30 mouse cellular contexts compared by ENCODE assay signal in genomic region chr7:139676433-139676832, GRCm38 (mm10). TPM values are rescaled to one million over a fixed set of nuclear protein-coding genes. Genes with fewer than 3 reads are reported as not detected.
DNase-seq lines count a peak whose midpoint lies in the region; ATAC-seq and TF ChIP-seq lines count a peak whose summit lies in the region.
"Had no signal": no experiment of that assay in that cellular context is flagged by ENCODE, and none has a peak within 500 bp of the region (broad histone marks: within the 10 kb centered on the region; RNA-seq: fewer than 3 reads in every experiment).

No protein-coding gene starts in this region.

- H3K4me3 ChIP-seq in CH12.LX (replicated peaks in 1 of 3; ENCODE audit: low read depth in 2 of 3, low read length in 2 of 3, poor library complexity in 1 of 3), result no peak overlapping the region
- no peak overlapping the region for H3K4me3 ChIP-seq in forebrain, postnatal 0 days (ENCODE audit: low read depth, low read length)
- H3K4me3 ChIP-seq in limb, embryonic 10.5 days, result no peak overlapping the region
- H3K4me3 ChIP-seq: embryonic facial prominence, embryonic 10.5 days; embryonic facial prominence, embryonic 13.5 days; erythroblast, embryonic 14.5 days; forebrain, embryonic 12.5 days; forebrain, embryonic 15.5 days; gastrocnemius, adult 2 months; hindbrain, embryonic 12.5 days; hindbrain, embryonic 15.5 days had no signal

- H3K9ac ChIP-seq in CH12.LX (ENCODE audit: insufficient read depth, low read depth), result no peak overlapping the region
- no peak overlapping the region for H3K9ac ChIP-seq in forebrain, postnatal 0 days
- H3K9ac ChIP-seq: embryonic facial prominence, embryonic 13.5 days; forebrain, embryonic 12.5 days; forebrain, embryonic 15.5 days; hindbrain, embryonic 12.5 days; hindbrain, embryonic 15.5 days had no signal

- peak; percentile 36 for DNase-seq in 3134 (ENCODE audit: extremely low read depth, insufficient read length, low spot score)
- DNase-seq in CH12.LX (ENCODE audit: extremely low read depth), result no peak
- DNase-seq in brain, adult 2 months (ENCODE audit: low read depth, low spot score), result peak; percentile 88
- no peak for DNase-seq in forebrain, postnatal 0 days
- no peak for DNase-seq in limb, embryonic 10.5 days (ENCODE audit: low spot score)
- DNase-seq in left cerebral cortex, postnatal 4 days, result no peak
- DNase-seq: adrenal gland, adult 8-10 months; adrenal gland, postnatal 36 days; cerebellum, adult 11-12 months; cerebellum, adult 9-10 months; cerebellum, postnatal 25 days; embryo, embryonic 11 days; gastrocnemius, postnatal 14 days; heart, adult 11 months; kidney, adult 2 months had no signal

- H3K4me1 ChIP-seq in CH12.LX (ENCODE audit: control insufficient read depth in 1 of 2, insufficient read depth in 2 of 2), result peaks cover 0 to 11% of the 10 kb centered on the region in 2 experiments; a peak in 3 of 4 replicates
- no peaks in the 10 kb centered on the region for H3K4me1 ChIP-seq in forebrain, postnatal 0 days (ENCODE audit: insufficient read depth)
- H3K4me1 ChIP-seq in limb, embryonic 10.5 days, result no peaks in the 10 kb centered on the region
- H3K4me1 ChIP-seq: embryonic facial prominence, embryonic 13.5 days; forebrain, embryonic 12.5 days; forebrain, embryonic 15.5 days; hindbrain, embryonic 12.5 days; hindbrain, embryonic 15.5 days had no signal

- no peak overlapping the region for H3K27ac ChIP-seq in CH12.LX (ENCODE audit: insufficient read depth, low read depth)
- H3K27ac ChIP-seq in forebrain, postnatal 0 days (ENCODE audit: low read depth, low read length), result no peak overlapping the region
- H3K27ac ChIP-seq in limb, embryonic 10.5 days, result no peak overlapping the region
- H3K27ac ChIP-seq: embryonic facial prominence, embryonic 10.5 days; embryonic facial prominence, embryonic 13.5 days; forebrain, embryonic 12.5 days; forebrain, embryonic 15.5 days; gastrocnemius, adult 2 months; hindbrain, embryonic 12.5 days; hindbrain, embryonic 15.5 days had no signal

- intact Hi-C loops in left cerebral cortex, postnatal 4 days (cut with DNase I), result no loop called here

- no peaks in the 10 kb centered on the region for H3K79me2 ChIP-seq in CH12.LX (replicated peaks; ENCODE audit: control insufficient read depth, extremely low read depth, insufficient read depth, poor library complexity, severe bottlenecking)

- no peak for TF ChIP-seq CTCF in CH12.LX (conservative IDR thresholded peaks at IDR 0.05 in 1 of 2, IDR thresholded peaks at IDR 0.05 in 1 of 2; ENCODE audit: low read depth in 2 of 2, low read length in 2 of 2)
- no peak for TF ChIP-seq CTCF in forebrain, postnatal 0 days (IDR thresholded peaks at IDR 0.05; ENCODE audit: low read depth)

- peaks cover 3% of the 10 kb centered on the region for H3K27me3 ChIP-seq in CH12.LX (replicated peaks)
- H3K27me3 ChIP-seq in forebrain, postnatal 0 days (ENCODE audit: insufficient read depth, low read length), result no peaks in the 10 kb centered on the region; the same call in 1 of the 2 replicates
- peaks cover 12% of the 10 kb centered on the region; the same call in 1 of the 2 replicates for H3K27me3 ChIP-seq in limb, embryonic 10.5 days (ENCODE audit: low read depth, poor library complexity, severe bottlenecking)
- H3K27me3 ChIP-seq: forebrain, embryonic 15.5 days; hindbrain, embryonic 15.5 days had no signal

- in situ Hi-C loops in CH12.LX (cut with MboI; ENCODE audit: low pct_ligation_motif_present, low pct_unique_long_range_greater_than_20kb, low sequenced_read_pairs), result no loop called here

- dilution Hi-C loops in CH12.LX (cut with MboI; ENCODE audit: extremely low pct_ligation_motif_present, extremely low pct_unique_long_range_greater_than_20kb, low sequenced_read_pairs), result no loop called here

- TF ChIP-seq RAD21 in CH12.LX (IDR thresholded peaks at IDR 0.05; ENCODE audit: low read depth, low read length), result no peak

- H3K36me3 ChIP-seq in CH12.LX (replicated peaks in 1 of 2; ENCODE audit: control insufficient read depth in 1 of 2, insufficient read depth in 1 of 2, low read length in 1 of 2), result no peaks in the 10 kb centered on the region
- H3K36me3 ChIP-seq in forebrain, postnatal 0 days (ENCODE audit: insufficient read depth), result no peaks in the 10 kb centered on the region
- H3K36me3 ChIP-seq in limb, embryonic 10.5 days, result no peaks in the 10 kb centered on the region
- H3K36me3 ChIP-seq: embryonic facial prominence, embryonic 10.5 days; embryonic facial prominence, embryonic 13.5 days; forebrain, embryonic 12.5 days; forebrain, embryonic 15.5 days; G1E; hindbrain, embryonic 12.5 days; hindbrain, embryonic 15.5 days had no signal

- 88% methylated on average over 3 of the region's 3 CpGs for WGBS in forebrain, postnatal 0 days
- 53% methylated on average over 3 of the region's 3 CpGs for WGBS in limb, embryonic 10.5 days

- no peak for TF ChIP-seq EP300 in CH12.LX (IDR thresholded peaks at IDR 0.05; ENCODE audit: low read length)

- no peak for TF ChIP-seq POLR2A in CH12.LX (IDR thresholded peaks at IDR 0.05; ENCODE audit: low read depth, low read length)

- H3K4me2 ChIP-seq in CH12.LX (ENCODE audit: insufficient read depth, low read depth, poor library complexity, severe bottlenecking), result no peak overlapping the region
- no peak overlapping the region for H3K4me2 ChIP-seq in forebrain, postnatal 0 days (ENCODE audit: low read depth)
- H3K4me2 ChIP-seq: embryonic facial prominence, embryonic 13.5 days; forebrain, embryonic 12.5 days; forebrain, embryonic 15.5 days; heart, embryonic 11.5 days; hindbrain, embryonic 12.5 days; hindbrain, embryonic 15.5 days had no signal

- H3K9me3 ChIP-seq in CH12.LX (replicated peaks; ENCODE audit: low read length), result no peaks in the 10 kb centered on the region
- H3K9me3 ChIP-seq in forebrain, postnatal 0 days (ENCODE audit: low read length), result no peaks in the 10 kb centered on the region
- H3K9me3 ChIP-seq in limb, embryonic 10.5 days (replicated peaks), result no peaks in the 10 kb centered on the region
- H3K9me3 ChIP-seq: embryonic facial prominence, embryonic 10.5 days; embryonic facial prominence, embryonic 13.5 days; forebrain, embryonic 12.5 days; forebrain, embryonic 15.5 days; hindbrain, embryonic 12.5 days; hindbrain, embryonic 15.5 days had no signal

- ATAC-seq in forebrain, postnatal 0 days, result no peak
- ATAC-seq: forebrain, embryonic 15.5 days; intestine, postnatal 0 days had no signal

TF ChIP-seq in CH12.LX, 34 proteins besides CTCF, POLR2A, EP300 and RAD21:
- TF ChIP-seq ELF1 (IDR thresholded peaks at IDR 0.05; ENCODE audit: low read depth, low read length), result peak; percentile 53
- peak; percentile 35 for TF ChIP-seq HCFC1 (IDR thresholded peaks at IDR 0.05; ENCODE audit: low read depth, low read length)
- TF ChIP-seq JUN (IDR thresholded peaks at IDR 0.05; ENCODE audit: insufficient read depth, low read depth, low read length), result no peak

RNA-seq across cellular contexts. Expression of gene Cfap46, which starts 7.2 kb away (rescaled TPM):
- total RNA-seq in CH12.LX (2012; rRNA removed) (0.04 and 0.13 TPM in 2 replicates), CH12.LX (2014; rRNA removed) (0.11 TPM in 1 of 2 replicates, not detected in the other)
- polyA plus RNA-seq in CH12.LX (2012; ENCODE audit: insufficient read length, low read depth), result 0.11 and 0.29 TPM in 2 replicates
- total RNA-seq in forebrain, postnatal 0 days (2014; rRNA removed), result 2.5 and 4.5 TPM in 2 replicates
- 1.7 and 3.1 TPM in 2 replicates for polyA plus RNA-seq in forebrain, postnatal 0 days (2015; fragmentation: Nextera tagmentation; extraction: Ambion mirVana)
- polyA plus RNA-seq in limb, embryonic 10.5 days (2016; fragmentation: Nextera tagmentation; extraction: Ambion mirVana), result 0.13 and 0.38 TPM in 2 replicates
- total RNA-seq in left cerebral cortex, postnatal 4 days (2021), result 1 to 10 TPM; 1.7 to 3.0 TPM
- total RNA-seq: common myeloid progenitor, adult 5-6 weeks; G1E; hematopoietic stem cell, adult 5-6 weeks had no signal
- polyA plus RNA-seq: erythroblast, embryonic 14.5 days; G1E; heart, embryonic 11.5 days; heart, embryonic 14.5 days; heart, postnatal 0 days; intestine, postnatal 0 days had no signal

Comparison
In these comparisons a context has a peak if more than half of its experiments do, and no peak if none do; other contexts are left out.
1. DNase-seq: peak in 3134 (single experiment) and brain, adult 2 months (single experiment); none in CH12.LX (single experiment), forebrain, postnatal 0 days (single experiment), limb, embryonic 10.5 days (single experiment) and left cerebral cortex, postnatal 4 days (single experiment).